Mouse (Mus musculus) heart, adult 9 months (tissue): Measurements from ENCODE around the gene B4gat1.

Experiments used
- DNase-seq, 2 experiments: peaks; one replicate each; pipeline ENCODE4 v3.0.0; 2022; ENCODE audit warnings: low spot score in 2 of 2

B4gat1 gene

DNA sequence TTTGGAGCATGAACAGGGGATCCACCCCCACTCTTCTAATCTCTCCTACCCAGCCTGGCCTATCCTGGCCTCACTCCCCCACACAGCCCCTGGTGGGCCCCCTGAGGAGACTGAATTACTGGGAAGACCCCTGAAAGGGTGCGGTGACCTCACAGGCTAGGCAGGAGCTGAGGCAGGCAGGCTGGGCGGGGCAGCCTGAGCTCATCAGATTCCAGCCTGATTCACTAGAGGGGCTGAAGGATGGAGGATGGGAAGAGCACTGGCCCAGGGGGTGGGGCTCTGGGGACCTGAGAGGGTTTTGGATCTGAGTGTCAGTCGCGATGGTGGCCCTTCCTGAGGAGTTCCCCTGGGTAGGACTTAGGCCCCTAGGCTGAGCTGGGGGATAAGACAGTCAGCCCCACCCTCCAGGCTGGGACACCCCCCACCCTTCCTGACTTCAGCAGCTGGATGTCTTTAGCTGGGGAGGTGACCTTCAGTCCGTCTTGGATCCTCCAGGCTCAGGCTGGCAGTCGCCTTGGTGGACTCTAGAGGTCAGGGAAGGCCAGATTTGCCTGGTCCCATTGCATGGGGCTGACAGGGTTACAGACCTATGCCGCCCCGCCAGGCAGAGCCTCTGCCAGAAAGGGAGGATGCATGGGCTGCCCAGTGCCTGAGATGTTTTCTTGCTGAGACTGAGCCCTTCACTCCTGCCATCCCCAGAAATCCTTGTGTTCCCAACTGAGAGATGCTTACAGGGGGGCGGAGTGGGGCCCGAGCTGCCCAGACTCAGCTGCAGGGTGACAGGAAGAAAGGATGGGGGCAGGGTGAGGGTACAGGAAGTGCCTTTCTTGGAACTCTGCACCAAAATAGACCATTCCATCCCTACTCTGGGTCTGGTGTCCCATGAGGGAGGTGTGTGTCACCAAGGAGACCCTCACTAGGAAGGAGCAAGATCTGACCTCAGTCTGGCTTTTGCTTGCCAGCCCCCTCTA, 20.5 kb downstream of the B4gat1 start:
- peak in 1 of 2 experiments; percentile 36 for DNase-seq

GRCm38 (mm10) chr19:5060365-5061330, 22.0 kb downstream of the B4gat1 start:
- DNase-seq, result peak in 1 of 2 experiments; percentile 44

DNA sequence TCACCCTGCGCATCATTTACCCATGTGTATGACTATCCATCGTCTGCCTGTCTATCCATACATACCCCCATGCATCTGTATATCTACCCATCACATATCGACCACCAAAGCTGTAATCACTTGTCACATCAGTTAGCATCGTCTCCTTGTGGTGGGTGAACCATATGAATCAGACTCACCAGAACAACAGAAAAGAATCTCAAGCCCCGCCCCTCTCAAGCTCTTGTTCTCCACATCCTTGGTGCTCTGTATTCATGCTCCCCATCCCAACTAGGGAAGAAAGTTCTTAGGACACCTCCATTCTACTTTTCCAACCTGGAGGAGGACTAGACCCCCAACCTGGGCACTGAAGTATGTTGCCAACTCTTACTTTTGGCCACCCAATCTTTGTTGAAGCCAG, 23.4 kb downstream of the B4gat1 start:
- no peak for DNase-seq

GRCm38 (mm10) chr19:5062446-5062845, 23.8 kb downstream of the B4gat1 start:
- peak in 1 of 2 experiments; percentile 48 for DNase-seq

- no peak for DNase-seq
Observed at GRCm38 (mm10) chr19:5065104-5065503, 26.5 kb downstream of the B4gat1 start.

DNA sequence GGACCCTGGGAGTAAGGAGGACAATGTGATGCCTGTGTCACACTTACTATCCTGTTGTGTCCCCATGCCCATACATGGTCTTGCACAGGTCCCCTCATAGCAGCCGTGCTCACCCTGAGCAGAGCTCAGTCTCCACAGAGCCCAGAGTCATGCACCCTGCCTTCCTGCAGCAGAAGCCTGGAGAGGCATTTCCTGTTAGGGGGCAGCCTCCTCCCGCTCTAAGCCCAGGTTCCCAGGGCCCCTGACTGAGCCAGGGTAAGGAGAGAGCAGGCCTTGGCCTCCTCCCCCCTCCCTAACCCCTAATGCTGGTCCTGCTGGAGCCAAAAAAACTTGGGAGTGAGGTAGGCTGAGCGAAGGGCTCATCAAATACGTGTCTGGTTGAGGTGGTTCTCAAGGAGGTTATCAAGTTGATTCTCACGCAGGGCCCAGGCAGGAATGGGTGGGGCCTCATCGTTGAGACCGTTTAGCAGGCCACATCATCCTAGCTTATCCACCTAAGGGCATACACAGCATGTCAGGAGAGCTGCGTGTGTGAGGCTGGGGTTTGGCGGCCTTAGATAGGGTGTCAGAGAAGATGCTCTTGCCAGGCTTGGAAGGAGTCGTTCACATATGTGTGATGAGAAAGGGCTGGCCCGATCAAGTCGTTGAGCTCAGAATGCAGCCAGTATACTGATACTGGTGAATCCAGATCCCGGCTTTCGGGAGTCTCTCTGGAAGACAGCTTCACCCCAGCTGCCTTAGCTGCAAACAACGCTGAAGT, 28.6 kb downstream of the B4gat1 start:
- DNase-seq, result no peak

GRCm38 (mm10) chr19:5067867-5068569, 29.4 kb downstream of the B4gat1 start, which contains the start of gene Cd248:
TSS of gene Cd248 (plus strand) at chr19:5068078.
- DNase-seq, result peak; percentile 79 to 83

DNA sequence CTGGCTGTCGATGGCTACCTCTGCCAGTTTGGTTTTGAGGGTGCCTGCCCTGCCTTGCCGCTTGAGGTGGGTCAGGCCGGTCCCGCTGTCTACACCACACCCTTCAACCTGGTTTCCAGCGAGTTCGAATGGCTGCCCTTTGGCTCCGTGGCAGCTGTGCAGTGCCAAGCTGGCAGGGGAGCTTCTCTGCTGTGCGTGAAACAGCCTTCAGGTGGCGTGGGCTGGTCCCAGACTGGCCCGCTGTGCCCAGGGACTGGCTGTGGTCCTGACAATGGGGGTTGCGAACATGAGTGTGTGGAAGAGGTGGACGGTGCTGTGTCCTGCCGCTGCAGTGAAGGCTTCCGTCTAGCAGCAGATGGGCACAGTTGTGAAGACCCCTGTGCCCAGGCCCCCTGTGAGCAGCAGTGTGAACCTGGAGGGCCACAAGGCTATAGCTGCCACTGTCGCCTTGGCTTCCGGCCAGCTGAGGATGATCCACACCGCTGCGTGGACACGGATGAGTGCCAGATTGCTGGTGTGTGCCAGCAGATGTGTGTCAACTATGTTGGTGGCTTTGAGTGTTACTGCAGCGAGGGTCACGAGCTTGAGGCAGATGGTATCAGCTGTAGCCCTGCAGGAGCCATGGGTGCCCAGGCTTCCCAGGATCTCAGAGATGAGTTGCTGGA, 30.1 kb downstream of the B4gat1 start:
- DNase-seq, result no peak

DNA sequence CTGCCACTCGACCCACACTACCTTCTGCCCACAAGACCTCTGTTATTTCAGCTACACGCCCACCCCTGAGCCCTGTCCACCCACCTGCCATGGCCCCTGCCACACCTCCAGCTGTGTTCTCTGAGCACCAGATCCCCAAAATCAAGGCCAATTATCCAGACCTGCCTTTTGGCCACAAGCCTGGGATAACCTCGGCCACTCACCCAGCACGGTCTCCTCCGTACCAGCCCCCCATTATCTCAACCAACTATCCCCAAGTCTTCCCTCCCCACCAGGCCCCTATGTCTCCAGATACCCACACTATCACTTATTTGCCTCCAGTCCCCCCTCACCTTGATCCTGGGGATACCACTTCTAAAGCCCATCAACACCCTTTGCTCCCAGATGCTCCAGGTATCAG, 30.9 kb downstream of the B4gat1 start:
- DNase-seq, result no peak

DNA sequence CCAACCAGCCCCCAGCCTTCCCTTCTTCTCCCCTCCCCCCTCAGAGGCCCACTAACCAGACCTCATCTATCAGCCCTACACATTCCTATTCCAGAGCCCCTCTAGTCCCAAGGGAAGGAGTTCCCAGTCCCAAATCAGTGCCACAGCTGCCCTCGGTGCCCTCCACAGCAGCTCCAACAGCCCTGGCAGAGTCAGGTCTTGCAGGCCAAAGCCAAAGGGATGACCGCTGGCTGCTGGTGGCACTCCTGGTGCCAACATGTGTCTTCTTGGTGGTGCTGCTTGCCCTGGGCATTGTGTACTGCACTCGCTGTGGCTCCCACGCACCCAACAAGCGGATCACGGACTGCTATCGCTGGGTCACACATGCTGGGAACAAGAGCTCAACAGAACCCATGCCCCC, 31.4 kb downstream of the B4gat1 start:
- no peak for DNase-seq

- DNase-seq, result no peak
Observed at GRCm38 (mm10) chr19:5071077-5071476, 32.5 kb downstream of the B4gat1 start.

- peak; percentile 80 to 85 for DNase-seq
Observed at GRCm38 (mm10) chr19:5071545-5072369, 33.1 kb downstream of the B4gat1 start.

DNA sequence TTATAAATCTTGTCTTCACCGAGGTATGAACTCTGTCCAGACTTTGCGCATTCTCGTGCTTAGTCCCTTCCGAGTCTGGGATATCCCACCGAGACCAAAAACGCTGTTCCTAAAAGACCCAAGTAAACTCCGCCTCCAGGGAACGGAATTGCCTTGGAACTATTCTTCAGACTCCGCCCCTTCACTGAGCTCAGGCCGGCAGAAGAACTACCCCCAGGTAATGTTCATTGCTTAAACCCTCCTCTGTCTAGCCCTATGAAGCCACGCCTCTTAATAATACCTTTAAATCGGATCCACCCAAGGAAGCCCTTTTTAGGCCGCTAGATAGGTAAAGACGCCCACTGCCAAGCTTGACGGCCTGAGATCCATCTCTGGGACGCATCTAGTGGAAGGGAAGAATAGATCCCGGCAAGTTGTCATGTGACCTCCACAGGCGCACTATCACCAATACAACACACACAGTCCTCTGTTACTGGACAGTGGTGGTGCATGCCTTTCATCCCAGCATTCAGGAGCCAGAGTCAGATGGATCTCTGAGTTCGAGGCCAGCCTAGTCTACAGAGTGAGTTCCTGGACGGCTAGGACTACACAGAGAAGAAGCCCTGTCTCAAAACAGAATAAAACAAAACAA, 33.9 kb downstream of the B4gat1 start:
- no peak for DNase-seq

DNA sequence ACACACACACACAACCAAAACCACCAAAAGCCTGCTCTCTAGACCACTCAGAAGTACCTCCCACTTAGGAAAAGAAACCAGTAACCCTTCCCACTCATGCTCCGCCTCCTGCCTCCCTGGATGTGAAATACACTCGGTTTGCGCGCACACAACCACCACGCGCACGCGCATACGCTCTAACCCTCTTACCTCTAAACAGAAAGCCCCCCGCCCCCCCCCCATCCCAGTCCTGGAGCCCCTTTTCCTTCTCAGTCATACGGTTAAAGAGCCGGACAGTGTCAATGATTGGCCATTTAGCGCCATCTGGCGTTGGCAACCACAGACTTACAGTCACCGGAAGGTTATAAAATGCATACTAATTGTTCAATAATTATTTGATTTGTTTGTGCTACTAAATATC, 34.4 kb downstream of the B4gat1 start:
- DNase-seq, result no peak

GRCm38 (mm10) chr19:5073518-5073917, 34.9 kb downstream of the B4gat1 start:
- DNase-seq, result no peak

DNA sequence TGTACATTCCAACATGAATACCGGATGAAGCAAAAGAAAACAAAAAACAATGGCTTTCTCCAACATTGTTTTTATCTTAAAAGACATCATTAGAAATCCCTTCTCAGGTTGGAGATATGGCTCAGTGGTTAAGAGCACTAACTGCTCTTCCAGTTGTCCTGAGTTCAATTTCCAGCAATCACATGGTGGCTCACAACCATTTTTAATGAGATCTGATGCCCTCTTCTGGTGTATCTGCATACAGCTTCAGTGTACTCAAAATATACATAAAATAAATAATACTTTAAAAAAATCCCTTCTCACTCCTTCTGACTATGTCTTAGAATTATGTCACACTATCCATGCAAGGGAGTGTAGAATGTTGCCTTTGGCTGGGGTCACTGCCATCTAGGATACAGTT, 40.7 kb downstream of the B4gat1 start:
- DNase-seq, result no peak

- no peak for DNase-seq
Observed at GRCm38 (mm10) chr19:5082005-5082404, 43.4 kb downstream of the B4gat1 start.

DNA sequence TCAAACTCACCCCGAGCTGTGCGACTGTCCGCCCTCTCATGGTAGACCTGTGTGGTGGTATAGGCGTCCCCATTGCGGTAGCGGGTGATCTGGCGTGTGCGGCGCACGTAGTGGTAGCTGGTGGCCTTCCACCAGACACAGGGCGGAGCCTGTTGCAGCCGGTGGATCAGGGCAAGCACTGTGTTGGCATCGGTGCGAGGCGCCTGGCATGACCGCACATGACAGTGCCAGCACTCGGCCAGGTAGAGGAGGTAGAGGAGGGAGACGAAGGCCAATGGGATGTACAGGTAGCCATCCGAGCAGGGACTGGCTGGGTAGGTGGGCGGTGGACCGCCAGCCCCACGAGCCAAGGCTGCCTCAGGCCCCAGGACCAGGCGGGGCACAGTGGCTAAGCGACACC, 44.0 kb downstream of the B4gat1 start:
- no peak for DNase-seq
